Mouse (Mus musculus): ENCODE results near the gene Mrps27. TPM values are rescaled to one million over a fixed set of nuclear protein-coding genes. Genes with fewer than 3 reads are reported as not detected.

Mrps27 gene
- polyA plus RNA-seq, 1 experiment from 2014 or later: 79.9 TPM

DNA sequence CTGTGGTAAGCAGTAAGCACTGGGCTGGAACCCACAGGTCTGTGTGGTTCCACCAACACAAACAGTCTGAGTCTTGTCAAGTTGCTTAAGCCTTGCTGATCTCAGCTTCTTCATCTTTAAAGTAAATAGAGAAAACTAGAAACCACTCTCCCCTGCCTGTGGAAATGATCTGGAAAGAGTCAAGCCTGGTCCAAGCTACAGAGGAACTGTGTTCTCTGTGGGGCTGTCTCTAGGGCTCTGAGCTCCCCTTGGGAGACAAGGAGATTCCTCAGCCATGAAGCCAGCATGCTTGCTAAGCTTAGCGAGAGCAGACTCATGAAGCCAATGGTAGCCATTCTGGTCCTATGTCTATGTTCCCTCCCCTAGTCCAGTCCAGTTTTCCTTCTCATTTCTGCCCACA lies 33.6 kb downstream of the Mrps27 start:
- H3K4me3 ChIP-seq: no peak overlapping the region
- peaks cover 13% of the 10 kb centered on the region; the same call in 1 of the 2 replicates for H3K4me1 ChIP-seq
- no peaks in the 10 kb centered on the region for H3K9me3 ChIP-seq (replicated peaks)
- peaks cover 26% of the 10 kb centered on the region for H3K36me3 ChIP-seq
- H3K27me3 ChIP-seq (ENCODE audit: low read depth, poor library complexity, severe bottlenecking): no peaks in the 10 kb centered on the region
- H3K27ac ChIP-seq (replicated peaks): no peak overlapping the region
- WGBS: 92% methylated on average over 1 of the region's 1 CpGs
- no peak for DNase-seq (ENCODE audit: low spot score)

DNA sequence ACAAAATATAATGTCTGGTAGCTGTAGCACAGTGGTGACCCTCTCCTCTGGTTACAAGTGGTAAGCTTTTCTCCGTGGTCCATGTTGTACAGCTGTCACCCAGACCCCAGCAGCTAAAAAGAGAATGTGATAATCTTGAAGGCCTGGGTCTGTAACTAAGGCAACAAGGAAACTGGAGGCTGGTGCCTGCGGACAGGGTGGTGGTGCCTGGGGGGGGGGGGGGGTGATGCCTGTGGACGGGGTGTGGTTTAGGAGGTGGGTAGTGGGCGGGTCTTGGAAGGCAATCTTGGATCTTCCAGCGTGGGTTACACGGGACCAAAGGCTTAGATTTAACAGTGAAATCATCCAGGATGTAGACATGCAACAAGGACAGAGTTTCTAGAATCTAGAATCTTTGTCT lies 37.8 kb downstream of the Mrps27 start:
- no peak overlapping the region for H3K27ac ChIP-seq (replicated peaks)
- H3K4me3 ChIP-seq: no peak overlapping the region
- no peaks in the 10 kb centered on the region for H3K27me3 ChIP-seq (ENCODE audit: low read depth, poor library complexity, severe bottlenecking)
- 66% methylated on average over 6 of the region's 6 CpGs for WGBS
- DNase-seq (ENCODE audit: low spot score): peak; percentile 17
- no peaks in the 10 kb centered on the region for H3K9me3 ChIP-seq (replicated peaks)
- peaks cover 22% of the 10 kb centered on the region for H3K4me1 ChIP-seq
- H3K36me3 ChIP-seq: peaks cover 24% of the 10 kb centered on the region

DNA sequence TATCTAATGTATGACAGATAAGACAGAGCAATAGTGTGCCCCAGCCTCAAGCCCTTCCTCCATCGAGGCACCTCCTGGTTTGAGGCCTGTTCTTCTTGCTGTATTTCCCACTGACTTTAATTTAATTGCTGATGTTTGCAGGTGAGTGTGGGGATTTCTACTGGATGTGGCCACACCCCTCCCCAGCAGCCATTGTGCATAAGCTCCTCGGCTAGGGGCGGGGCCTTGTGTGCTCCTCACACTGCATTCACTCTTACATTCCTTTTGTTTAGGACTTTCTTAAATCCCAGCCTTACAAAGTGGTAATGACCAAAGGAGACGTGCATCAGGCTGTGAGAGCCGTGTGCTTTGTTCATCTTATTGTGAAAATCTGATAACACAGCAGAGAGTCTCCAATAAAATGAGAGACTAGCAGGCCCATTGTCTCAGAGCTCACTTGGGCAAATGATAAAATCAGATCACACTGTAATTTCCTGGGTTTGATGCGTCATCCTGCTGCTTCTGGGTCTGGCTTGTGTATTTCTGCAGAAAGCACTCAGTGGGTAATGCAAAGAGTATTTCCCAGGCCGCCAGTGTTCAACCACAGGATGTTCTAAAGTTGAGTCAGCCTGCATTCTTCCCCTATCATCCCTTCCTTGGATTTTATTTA lies 40.1 kb downstream of the Mrps27 start:
- DNase-seq (ENCODE audit: low spot score): no peak
- Histone ChIP-seq H3K27ac (replicated peaks) (0 out of 2 replicates have a peak overlapping the region, but pooled peaks have one; percentile 7), H3K4me3 (no peak overlapping the region), H3K36me3 (peaks cover 13% of the 10 kb centered on the region; the same call in 1 of the 2 replicates), H3K4me1 (peaks cover 22% of the 10 kb centered on the region), H3K27me3 (ENCODE audit: low read depth, poor library complexity, severe bottlenecking) (no peaks in the 10 kb centered on the region), H3K9me3 (replicated peaks) (no peaks in the 10 kb centered on the region)
- WGBS: 49% methylated on average over 7 of the region's 7 CpGs

DNA sequence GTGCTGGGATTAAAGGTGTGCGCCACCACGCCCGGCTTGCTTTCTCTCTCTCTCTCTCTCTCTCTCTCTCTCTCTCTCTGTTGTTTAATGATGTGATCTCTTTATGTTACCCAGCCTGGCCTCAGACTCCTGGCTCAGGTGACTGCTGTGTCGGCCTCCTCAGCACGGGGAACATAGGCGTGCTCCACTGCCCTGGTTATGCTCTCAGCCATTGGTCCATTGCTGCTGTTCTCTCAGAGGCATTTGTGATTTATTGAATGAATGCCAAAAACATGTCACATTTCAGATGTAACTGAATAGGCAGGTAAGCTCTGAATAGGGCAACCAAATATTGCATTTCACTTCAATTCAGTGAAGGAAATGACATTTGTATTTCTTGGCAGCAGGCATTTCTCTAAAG lies 41.3 kb downstream of the Mrps27 start:
- H3K27me3 ChIP-seq (ENCODE audit: low read depth, poor library complexity, severe bottlenecking): no peaks in the 10 kb centered on the region
- peaks cover 13% of the 10 kb centered on the region for H3K36me3 ChIP-seq
- H3K4me3 ChIP-seq: no peak overlapping the region
- DNase-seq (ENCODE audit: low spot score): no peak
- WGBS: 97% methylated on average over 6 of the region's 6 CpGs
- no peaks in the 10 kb centered on the region for H3K9me3 ChIP-seq (replicated peaks)
- H3K4me1 ChIP-seq: peaks cover 22% of the 10 kb centered on the region
- H3K27ac ChIP-seq (replicated peaks): no peak overlapping the region

DNA sequence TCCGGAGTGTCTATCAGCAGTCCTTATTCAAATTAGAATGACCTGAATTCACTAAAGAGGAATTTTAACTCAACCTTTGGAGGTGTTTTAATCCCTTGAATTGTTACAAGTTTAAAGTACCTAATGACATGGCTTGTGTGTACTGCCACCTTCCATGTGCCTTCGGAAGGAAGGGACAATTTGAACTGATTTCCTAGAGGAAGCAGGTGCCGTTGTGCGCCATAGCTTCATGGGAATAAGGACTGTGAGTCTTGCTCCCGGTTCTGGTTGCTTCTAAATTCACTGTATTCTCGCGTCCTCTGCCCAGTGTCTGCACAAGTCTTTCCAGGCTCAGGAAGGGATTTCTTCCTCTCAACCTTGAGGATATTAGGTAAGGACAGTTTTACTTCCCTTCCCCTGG lies 41.8 kb downstream of the Mrps27 start:
- peaks cover 9% of the 10 kb centered on the region for H3K36me3 ChIP-seq
- no peaks in the 10 kb centered on the region for H3K27me3 ChIP-seq (ENCODE audit: low read depth, poor library complexity, severe bottlenecking)
- no peak overlapping the region for H3K4me3 ChIP-seq
- H3K9me3 ChIP-seq (replicated peaks): no peaks in the 10 kb centered on the region
- H3K27ac ChIP-seq (replicated peaks): no peak overlapping the region
- peaks cover 26% of the 10 kb centered on the region for H3K4me1 ChIP-seq
- no peak for DNase-seq (ENCODE audit: low spot score)
- WGBS: 94% methylated on average over 7 of the region's 7 CpGs

DNA sequence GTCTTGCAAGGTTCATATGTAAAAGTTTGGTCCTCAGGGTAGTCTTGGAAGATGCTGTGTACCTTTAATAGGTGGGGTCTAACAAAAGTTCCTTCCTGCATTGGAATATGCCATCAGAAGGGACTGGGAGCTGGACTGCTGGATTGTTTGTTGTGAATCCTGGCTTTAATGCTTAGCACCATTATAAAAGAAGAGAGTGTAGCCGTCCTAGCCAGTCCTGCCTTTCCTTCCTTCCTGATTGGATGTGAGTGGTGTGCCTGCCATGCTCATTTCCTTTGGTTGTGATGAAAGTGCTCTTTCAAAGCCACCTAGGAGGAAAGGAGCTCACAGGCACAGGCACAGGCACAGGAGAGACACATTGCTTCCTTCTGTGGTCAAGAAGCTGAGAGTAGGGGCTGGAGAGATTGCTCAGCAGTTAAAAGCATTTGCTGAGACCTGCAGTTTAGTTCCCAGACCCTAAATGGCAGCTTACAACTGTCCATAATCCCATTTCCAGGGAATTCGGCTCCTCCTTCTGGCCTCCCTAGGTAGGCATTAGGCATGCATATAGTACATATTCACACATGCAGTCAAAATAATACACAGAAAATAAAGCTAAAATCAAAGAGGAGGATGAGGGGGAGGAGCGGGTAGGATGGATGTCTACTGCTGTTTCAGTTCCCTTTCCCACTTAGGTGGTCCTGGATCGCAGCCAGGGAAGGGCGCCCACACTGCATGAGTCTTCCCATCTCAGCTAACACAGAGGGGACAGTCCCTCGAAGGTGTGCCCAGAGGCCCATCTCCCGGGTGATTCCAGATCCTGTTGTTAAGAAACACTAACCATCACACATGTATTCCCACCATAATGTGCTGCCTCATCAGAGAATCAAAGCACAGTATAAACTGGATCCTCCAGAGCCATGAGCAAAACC lies 43.6 kb downstream of the Mrps27 start:
- no peak overlapping the region for H3K4me3 ChIP-seq
- WGBS: 85% methylated on average over 7 of the region's 7 CpGs
- H3K36me3 ChIP-seq: peaks cover 6% of the 10 kb centered on the region; the same call in 1 of the 2 replicates
- peaks cover 19% of the 10 kb centered on the region for H3K4me1 ChIP-seq
- DNase-seq (ENCODE audit: low spot score): no peak
- 0 out of 2 replicates have a peak overlapping the region, but pooled peaks have one; percentile 46 for H3K27ac ChIP-seq (replicated peaks)
- H3K27me3 ChIP-seq (ENCODE audit: low read depth, poor library complexity, severe bottlenecking): no peaks in the 10 kb centered on the region
- H3K9me3 ChIP-seq (replicated peaks): no peaks in the 10 kb centered on the region

DNA sequence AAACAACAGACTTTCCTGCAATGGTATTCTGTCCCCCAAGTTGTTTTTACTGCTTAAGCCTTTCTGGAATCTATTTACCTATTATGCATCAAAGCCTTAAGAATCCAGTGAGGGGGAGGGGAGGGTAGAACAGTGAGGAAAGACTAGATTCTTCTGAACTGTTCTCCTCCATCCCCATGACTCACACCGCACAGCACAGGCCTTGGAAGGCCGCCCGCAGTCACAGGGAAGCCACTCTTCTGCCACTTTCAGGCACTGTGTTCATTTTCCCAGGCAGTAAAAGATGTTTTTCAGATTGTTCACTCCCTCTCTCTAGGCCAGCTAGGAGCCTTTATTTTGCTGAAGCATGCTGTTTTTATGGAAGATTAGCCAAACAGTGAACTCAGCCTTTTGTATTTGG lies 46.8 kb downstream of the Mrps27 start:
- H3K4me1 ChIP-seq: peaks cover 28% of the 10 kb centered on the region
- H3K27ac ChIP-seq (replicated peaks): peak overlapping the region; percentile 38; the same call in 1 of the 2 replicates
- 85% methylated on average over 3 of the region's 3 CpGs for WGBS
- H3K27me3 ChIP-seq (ENCODE audit: low read depth, poor library complexity, severe bottlenecking): no peaks in the 10 kb centered on the region
- H3K4me3 ChIP-seq: no peak overlapping the region
- DNase-seq (ENCODE audit: low spot score): no peak
- no peaks in the 10 kb centered on the region for H3K9me3 ChIP-seq (replicated peaks)
- H3K36me3 ChIP-seq: peaks cover 6% of the 10 kb centered on the region; the same call in 1 of the 2 replicates

DNA sequence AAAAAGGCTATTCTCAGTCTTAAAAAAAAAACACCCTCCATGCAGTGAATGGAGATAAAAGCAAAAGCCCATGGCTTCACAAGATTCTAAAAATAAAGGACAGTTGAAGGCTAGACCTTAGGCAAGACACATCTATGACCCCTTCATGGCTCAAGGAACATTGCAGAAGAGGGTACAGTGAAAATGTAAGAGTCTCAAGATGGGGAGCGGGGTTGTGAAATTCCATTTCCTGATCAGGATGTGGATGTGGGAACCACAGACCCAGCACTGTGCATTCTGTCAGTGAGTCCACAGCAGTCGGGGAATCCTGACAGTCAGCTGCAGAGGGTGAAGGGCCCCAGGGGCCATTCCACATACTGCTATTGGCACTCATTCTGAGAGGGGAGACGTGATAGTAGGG lies 48.5 kb downstream of the Mrps27 start:
- H3K27ac ChIP-seq (replicated peaks): no peak overlapping the region
- H3K36me3 ChIP-seq: peaks cover 7% of the 10 kb centered on the region
- WGBS: 86% methylated on average over 3 of the region's 3 CpGs
- no peak overlapping the region for H3K4me3 ChIP-seq
- peaks cover 43% of the 10 kb centered on the region for H3K4me1 ChIP-seq
- no peaks in the 10 kb centered on the region for H3K27me3 ChIP-seq (ENCODE audit: low read depth, poor library complexity, severe bottlenecking)
- H3K9me3 ChIP-seq (replicated peaks): no peaks in the 10 kb centered on the region
- no peak for DNase-seq (ENCODE audit: low spot score)

DNA sequence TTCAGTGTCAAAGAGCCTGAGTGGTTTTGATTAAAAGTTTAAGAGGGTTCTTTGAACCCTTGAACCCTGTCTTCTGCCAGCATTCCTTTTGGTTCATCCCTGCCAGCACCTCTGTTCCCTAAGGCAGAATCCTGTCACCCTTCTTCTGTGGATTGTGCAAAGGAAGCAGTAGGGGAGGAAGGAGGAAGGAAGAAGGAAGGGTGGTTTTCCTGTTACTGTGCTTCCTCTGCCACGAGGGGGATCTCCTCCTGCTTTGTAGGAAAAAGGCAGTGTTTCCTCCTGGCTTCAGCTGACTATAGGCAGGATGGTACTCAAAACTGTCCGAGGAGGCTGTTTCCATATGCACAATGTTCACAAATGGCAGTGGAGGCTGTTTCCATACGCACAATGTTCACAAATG lies 50.1 kb downstream of the Mrps27 start:
- Histone ChIP-seq H3K4me3 (0 out of 2 replicates have a peak overlapping the region, but pooled peaks have one; percentile 34), H3K27me3 (ENCODE audit: low read depth, poor library complexity, severe bottlenecking) (no peaks in the 10 kb centered on the region), H3K4me1 (peaks cover 56% of the 10 kb centered on the region), H3K36me3 (peaks cover 10% of the 10 kb centered on the region), H3K27ac (replicated peaks) (peak overlapping the region; percentile 72), H3K9me3 (replicated peaks) (no peaks in the 10 kb centered on the region)
- no peak for DNase-seq (ENCODE audit: low spot score)
- 47% methylated on average over 3 of the region's 3 CpGs for WGBS

DNA sequence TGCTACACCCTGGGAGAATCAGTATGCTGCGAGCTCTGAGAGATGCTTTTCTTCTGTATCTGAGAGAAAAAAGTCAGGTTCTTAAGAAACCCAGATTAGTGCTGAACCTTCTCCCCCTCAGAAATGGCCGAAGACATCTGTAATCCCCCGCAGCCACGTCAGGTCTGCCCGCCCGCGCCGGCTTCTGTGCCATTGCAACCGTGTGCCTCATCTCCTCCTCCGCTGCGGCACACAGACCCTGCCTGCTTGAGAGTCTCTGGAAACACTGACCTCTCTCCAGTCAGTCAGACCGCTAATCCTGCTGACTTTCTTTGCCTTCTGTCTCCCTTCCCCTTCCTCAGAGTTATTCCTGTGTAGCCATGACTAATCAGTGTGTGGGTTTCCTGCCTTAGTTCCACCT lies 50.9 kb downstream of the Mrps27 start:
- Histone ChIP-seq H3K4me3 (peak overlapping the region; percentile 34; the same call in 1 of the 2 replicates), H3K27me3 (ENCODE audit: low read depth, poor library complexity, severe bottlenecking) (no peaks in the 10 kb centered on the region), H3K4me1 (peaks cover 58% of the 10 kb centered on the region), H3K36me3 (peaks cover 11% of the 10 kb centered on the region), H3K27ac (replicated peaks) (peak overlapping the region; percentile 72), H3K9me3 (replicated peaks) (no peaks in the 10 kb centered on the region)
- 30% methylated on average over 12 of the region's 12 CpGs for whole genome bisulfite sequencing
- peak; percentile 68 for DNase-seq (ENCODE audit: low spot score)

DNA sequence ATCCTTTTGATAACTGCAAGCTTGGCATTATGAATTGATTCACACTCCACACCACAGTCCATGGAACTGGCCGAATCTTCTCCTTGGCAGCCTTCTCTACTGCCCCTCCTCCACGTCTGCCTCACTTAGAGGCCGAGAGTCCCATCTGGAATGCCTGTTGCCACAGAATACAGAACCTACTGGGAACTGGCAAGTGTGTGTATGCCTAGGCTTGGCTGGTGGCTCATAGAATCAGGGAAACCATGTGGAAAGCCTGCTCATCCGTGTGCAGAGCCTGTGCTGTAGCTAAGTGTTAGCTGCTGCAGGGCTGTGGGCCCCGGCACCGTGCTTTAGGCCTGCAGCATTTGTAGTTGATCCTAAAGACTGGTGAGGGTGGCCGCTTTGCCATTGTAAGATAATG lies 52.6 kb downstream of the Mrps27 start:
- DNase-seq (ENCODE audit: low spot score): no peak
- Histone ChIP-seq H3K9me3 (replicated peaks) (no peaks in the 10 kb centered on the region), H3K36me3 (peaks cover 14% of the 10 kb centered on the region), H3K4me1 (peaks cover 61% of the 10 kb centered on the region), H3K27ac (replicated peaks) (peak overlapping the region; percentile 63), H3K27me3 (ENCODE audit: low read depth, poor library complexity, severe bottlenecking) (no peaks in the 10 kb centered on the region), H3K4me3 (no peak overlapping the region)
- WGBS: 54% methylated on average over 7 of the region's 7 CpGs

DNA sequence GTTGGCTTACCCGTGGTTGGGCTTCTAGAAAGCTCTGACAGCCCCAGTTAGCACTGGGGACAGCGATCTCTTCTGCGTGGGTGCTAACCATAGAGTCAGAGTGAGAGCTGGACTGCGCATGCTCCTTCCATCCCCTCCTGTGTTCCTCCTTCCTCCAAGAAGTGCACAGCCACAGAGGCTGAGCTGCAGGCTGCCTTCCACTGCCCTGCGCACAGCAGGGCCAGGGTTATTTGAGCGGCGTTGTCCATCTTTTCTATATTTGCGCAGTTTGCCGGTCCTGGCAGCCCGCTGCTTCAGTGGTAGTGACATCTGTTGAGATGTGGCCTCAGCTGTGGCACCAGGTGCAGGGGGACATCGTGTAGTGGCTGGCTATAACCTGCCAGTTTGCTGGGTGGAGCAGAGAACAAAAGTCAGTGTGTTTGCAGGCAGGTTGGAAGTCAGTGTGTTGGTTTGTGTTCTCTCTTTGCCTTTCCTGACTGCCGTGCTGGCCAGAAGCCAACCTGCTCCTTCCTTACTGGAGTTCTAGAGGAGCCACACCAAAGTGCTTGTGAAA lies 53.6 kb downstream of the Mrps27 start:
- no peaks in the 10 kb centered on the region for H3K9me3 ChIP-seq (replicated peaks)
- H3K27ac ChIP-seq (replicated peaks): peak overlapping the region; percentile 55
- peaks cover 61% of the 10 kb centered on the region for H3K4me1 ChIP-seq
- H3K36me3 ChIP-seq: peaks cover 21% of the 10 kb centered on the region
- no peaks in the 10 kb centered on the region for H3K27me3 ChIP-seq (ENCODE audit: low read depth, poor library complexity, severe bottlenecking)
- WGBS: 89% methylated on average over 12 of the region's 12 CpGs
- no peak overlapping the region for H3K4me3 ChIP-seq
- DNase-seq (ENCODE audit: low spot score): no peak

Data from midbrain, embryonic 10.5 days (tissue).